Mouse (Mus musculus): ENCODE results near the gene Zpr1. TPM values are rescaled to one million over a fixed set of nuclear protein-coding genes. Genes with fewer than 3 reads are reported as not detected.

Zpr1 gene
- polyA plus RNA-seq, 1 experiment = 33.5 TPM

DNA sequence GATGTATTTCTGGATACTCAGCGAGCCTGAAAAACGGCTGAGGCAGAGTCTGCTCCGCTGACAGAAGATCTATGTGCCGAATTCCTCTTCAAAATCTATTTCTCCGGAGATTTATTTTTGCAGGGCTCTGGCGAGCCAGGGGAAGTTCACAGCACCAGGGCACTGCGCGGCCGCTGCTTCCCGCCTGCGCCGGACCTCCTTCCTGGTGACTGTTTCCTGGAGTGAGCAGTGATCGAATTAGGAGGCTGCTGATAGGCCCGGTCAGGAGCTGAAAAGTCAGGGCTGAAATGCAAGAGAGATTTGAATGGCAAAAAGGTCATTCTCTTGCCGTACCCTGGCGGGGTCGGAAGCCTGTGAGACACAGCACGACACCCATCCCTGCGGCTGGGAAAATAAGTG is 56.4 kb downstream of the Zpr1 start:
- no peak for DNase-seq (ENCODE audit: low spot score)

DNA sequence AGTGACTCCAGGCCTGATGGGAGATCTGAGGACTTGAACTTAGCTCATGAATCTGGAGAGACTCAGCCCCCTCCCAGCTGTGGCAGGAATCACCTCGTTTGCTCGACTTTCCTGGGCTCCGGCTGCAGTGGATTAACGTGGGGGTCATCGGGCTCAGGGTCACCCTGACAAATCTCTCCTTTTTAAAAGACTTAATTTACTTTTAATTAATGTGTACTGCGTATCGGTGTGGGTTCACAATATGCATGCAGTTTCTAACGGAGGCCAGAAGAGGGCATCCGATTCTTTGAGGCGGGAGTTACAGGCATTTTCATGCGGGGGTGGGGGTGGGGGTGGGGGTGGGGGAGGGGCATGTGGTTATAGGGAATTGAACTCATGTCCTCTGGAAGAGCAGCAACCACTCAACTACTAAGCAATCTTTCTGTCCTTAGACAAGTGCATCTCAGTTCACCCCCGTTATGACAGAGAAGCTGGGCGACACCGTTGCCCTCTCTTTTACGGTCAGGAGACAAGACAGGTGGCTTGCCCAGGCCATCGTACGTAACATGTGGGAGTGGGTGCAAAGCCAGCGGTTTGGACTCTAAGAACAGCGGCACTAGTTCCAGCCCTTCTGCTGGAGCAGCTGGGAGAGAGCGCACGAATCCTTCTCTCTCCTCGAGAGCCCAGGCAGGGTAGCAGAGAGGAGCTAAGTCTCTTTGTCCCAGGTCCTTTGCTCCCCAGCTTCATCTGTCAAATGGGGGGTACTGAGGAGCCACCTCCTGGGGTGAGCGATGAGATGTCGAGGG is 57.1 kb downstream of the Zpr1 start:
- DNase-seq (ENCODE audit: low spot score) = no peak

DNA sequence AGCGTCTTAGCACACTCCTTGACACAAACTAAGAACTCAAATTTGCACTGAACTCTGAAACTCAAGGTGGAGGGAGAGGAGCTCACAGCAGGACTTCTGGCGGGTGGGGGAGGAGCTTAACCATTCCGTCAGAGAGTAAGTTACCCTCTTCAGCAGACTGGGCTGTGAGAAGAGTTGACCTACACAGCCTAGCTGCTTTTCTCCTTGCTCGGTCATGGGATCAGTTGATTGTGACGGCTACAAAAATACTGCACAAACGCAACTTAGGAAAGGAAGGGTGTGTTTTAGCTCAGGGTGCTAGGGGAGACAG is 57.7 kb downstream of the Zpr1 start:
- DNase-seq (ENCODE audit: low spot score) = no peak

DNA sequence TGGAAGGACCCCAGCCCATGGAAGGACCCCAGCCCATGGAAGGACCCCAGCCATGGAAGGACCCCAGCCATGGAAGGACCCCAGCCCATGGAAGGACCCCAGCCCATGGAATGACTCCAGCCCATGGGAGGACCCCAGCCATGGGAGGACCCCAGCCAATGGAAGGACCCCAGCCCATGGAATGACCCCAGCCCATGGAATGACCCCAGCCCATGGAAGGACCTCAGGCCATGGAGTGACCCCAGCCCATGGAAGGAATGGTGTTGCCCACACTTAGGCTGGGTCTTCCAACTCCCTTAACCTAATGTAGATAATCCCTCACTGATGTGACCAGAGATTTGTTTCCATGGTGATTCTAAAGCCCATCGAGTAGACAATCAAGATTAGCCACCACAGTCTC is 58.4 kb downstream of the Zpr1 start:
- no peak for DNase-seq (ENCODE audit: low spot score)

Other genes with a start within 250 kb of the Zpr1 start
- gene Apoa1, start 44.5 kb upstream of the Zpr1 start, polyA plus RNA-seq (2012; rRNA removed) = 0.51 and 0.87 TPM in 2 replicates
- gene Apoc3, start 37.4 kb upstream of the Zpr1 start, polyA plus RNA-seq (2012; rRNA removed) = 0.34 and 0.68 TPM in 2 replicates
- 0.04 TPM in 1 of 2 replicates, not detected in the other for gene Apoa4, start 32.4 kb upstream of the Zpr1 start, polyA plus RNA-seq (2012; rRNA removed)
- gene Apoa5, start 4.4 kb upstream of the Zpr1 start, polyA plus RNA-seq (2012; rRNA removed) = not detected in 2 replicates
- gene Bud13, start 9.9 kb downstream of the Zpr1 start, polyA plus RNA-seq (2012; rRNA removed) = 9.8 and 9.9 TPM in 2 replicates
- gene 4931429L15Rik, start 46.9 kb downstream of the Zpr1 start, polyA plus RNA-seq (2012; rRNA removed) = not detected in 2 replicates

Data from urinary bladder, adult 2 months (tissue).